Mouse (Mus musculus): ENCODE measurements around the gene Kank2. TPM values are rescaled to one million over a fixed set of nuclear protein-coding genes. Genes with fewer than 3 reads are reported as not detected.

The Kank2 gene
- polyA plus RNA-seq, 1 experiment from 2014 or later, result 7.5 TPM

DNA sequence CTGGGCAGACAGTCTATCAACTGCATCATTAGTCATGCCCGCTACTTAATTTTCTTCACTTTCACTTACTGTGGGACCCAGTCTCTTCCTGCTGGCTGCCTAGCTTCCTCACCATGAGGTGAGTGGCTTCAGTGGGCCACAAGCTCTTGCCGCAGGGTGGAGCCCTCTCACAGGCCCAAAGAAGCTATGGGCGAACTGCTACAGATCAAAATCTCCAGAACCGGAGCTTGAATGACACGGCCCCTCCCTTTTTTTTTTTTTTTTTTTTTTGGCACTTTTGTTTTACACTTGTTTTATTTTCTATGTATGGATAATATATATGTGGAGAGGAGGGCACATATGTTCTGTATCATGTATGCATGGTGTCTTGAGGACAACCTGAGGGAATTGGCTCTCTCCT, 12.6 kb upstream of the Kank2 start:
- no peak for TF ChIP-seq EP300 (optimal IDR thresholded peaks at IDR 0.05)
- TF ChIP-seq CTCF (IDR thresholded peaks at IDR 0.05; ENCODE audit: low read depth), result no peak

GRCm38 (mm10) chr9:21808561-21808960, 10.0 kb upstream of the Kank2 start:
- Histone ChIP-seq H3K4me1 (replicated peaks; ENCODE audit: control insufficient read depth, insufficient read depth) (no peaks in the 10 kb centered on the region), H3K9ac (ENCODE audit: low read length) (no peak overlapping the region), H3K27ac (replicated peaks) (no peak overlapping the region), H3K9me3 (ENCODE audit: control insufficient read depth, low read length) (no peaks in the 10 kb centered on the region), H3K36me3 (ENCODE audit: control insufficient read depth, insufficient read depth, low read length) (peaks cover 8% of the 10 kb centered on the region; the same call in 1 of the 2 replicates), H3K4me2 (replicated peaks; ENCODE audit: low read depth) (no peak overlapping the region), H3K4me3 (ENCODE audit: low read depth, low read length) (no peak overlapping the region), H3K27me3 (ENCODE audit: control insufficient read depth, insufficient read depth, low read length) (no peaks in the 10 kb centered on the region)
- no peak for TF ChIP-seq EP300 (optimal IDR thresholded peaks at IDR 0.05)
- peak; percentile 64 for TF ChIP-seq CTCF (IDR thresholded peaks at IDR 0.05; ENCODE audit: low read depth)
- WGBS, result 76% methylated on average over 3 of the region's 3 CpGs
- ATAC-seq (ENCODE audit: low FRiP score, low TSS enrichment) (no peak), DNase-seq (ENCODE audit: low spot score) (peak; percentile 46)

More for the DNA sequence above, 12.6 kb upstream of the Kank2 start:
- no peaks in the 10 kb centered on the region for H3K9me3 ChIP-seq (ENCODE audit: control insufficient read depth, low read length)
- no peak overlapping the region for H3K9ac ChIP-seq (ENCODE audit: low read length)
- no peak overlapping the region for H3K27ac ChIP-seq (replicated peaks)
- no peak overlapping the region for H3K4me2 ChIP-seq (replicated peaks; ENCODE audit: low read depth)
- 78% methylated on average over 5 of the region's 5 CpGs for WGBS
- H3K4me3 ChIP-seq (ENCODE audit: low read depth, low read length), result no peak overlapping the region
- peaks cover 21% of the 10 kb centered on the region for H3K36me3 ChIP-seq (ENCODE audit: control insufficient read depth, insufficient read depth, low read length)
- H3K4me1 ChIP-seq (replicated peaks; ENCODE audit: control insufficient read depth, insufficient read depth), result no peaks in the 10 kb centered on the region
- H3K27me3 ChIP-seq (ENCODE audit: control insufficient read depth, insufficient read depth, low read length), result no peaks in the 10 kb centered on the region
- ATAC-seq (ENCODE audit: low FRiP score, low TSS enrichment) (no peak), DNase-seq (ENCODE audit: low spot score) (no peak)

DNA sequence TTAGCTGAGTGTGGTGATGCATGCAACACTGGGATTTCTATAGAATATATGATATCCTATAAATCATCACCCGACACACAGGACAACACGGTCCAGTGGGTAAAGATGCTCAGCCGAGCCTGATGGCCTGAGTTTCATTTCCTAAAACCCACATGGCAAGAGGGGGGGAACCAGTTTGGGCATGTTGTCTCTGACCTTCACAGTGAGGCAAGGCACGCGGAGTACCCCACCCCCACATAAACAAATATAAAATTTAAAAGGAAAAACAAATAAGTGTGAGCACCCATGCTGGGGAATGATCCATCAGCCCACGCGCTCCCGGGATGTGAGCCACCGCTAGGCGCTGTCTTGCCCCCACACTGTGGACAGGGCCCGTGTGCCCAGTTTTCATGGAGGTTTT, 8.4 kb upstream of the Kank2 start:
- Histone ChIP-seq H3K4me1 (replicated peaks; ENCODE audit: control insufficient read depth, insufficient read depth) (no peaks in the 10 kb centered on the region), H3K36me3 (ENCODE audit: control insufficient read depth, insufficient read depth, low read length) (peaks cover 2% of the 10 kb centered on the region; the same call in 1 of the 2 replicates), H3K9ac (ENCODE audit: low read length) (no peak overlapping the region), H3K4me3 (ENCODE audit: low read depth, low read length) (no peak overlapping the region), H3K4me2 (replicated peaks; ENCODE audit: low read depth) (no peak overlapping the region), H3K27ac (replicated peaks) (no peak overlapping the region), H3K27me3 (ENCODE audit: control insufficient read depth, insufficient read depth, low read length) (no peaks in the 10 kb centered on the region), H3K9me3 (ENCODE audit: control insufficient read depth, low read length) (no peaks in the 10 kb centered on the region)
- WGBS, result 69% methylated on average over 11 of the region's 11 CpGs
- no peak for TF ChIP-seq CTCF (IDR thresholded peaks at IDR 0.05; ENCODE audit: low read depth)
- TF ChIP-seq EP300 (optimal IDR thresholded peaks at IDR 0.05), result no peak
- ATAC-seq (ENCODE audit: low FRiP score, low TSS enrichment) (no peak), DNase-seq (ENCODE audit: low spot score) (no peak)

DNA sequence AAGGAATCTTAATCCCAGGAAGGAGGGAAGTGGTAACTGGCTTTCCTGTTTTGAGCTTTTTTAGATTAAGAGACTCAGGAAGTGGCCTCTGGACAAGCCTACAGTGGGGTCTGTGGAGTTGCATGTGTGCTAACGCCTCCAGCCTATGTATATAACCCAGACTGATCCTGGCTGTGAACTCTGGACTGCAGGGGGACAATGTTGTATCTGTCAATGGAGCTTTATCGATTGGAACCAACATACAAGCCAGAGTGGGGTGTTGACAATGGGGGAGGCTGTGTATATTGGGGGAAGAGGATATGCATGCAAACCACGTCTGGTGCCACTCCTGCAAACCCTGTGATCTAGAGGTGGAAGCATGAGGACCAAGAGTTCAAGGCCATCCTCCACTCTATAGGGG, 7.8 kb upstream of the Kank2 start:
- no peaks in the 10 kb centered on the region for H3K27me3 ChIP-seq (ENCODE audit: control insufficient read depth, insufficient read depth, low read length)
- DNase-seq (ENCODE audit: low spot score) (no peak), ATAC-seq (ENCODE audit: low FRiP score, low TSS enrichment) (no peak)
- H3K9me3 ChIP-seq (ENCODE audit: control insufficient read depth, low read length), result no peaks in the 10 kb centered on the region
- H3K4me1 ChIP-seq (replicated peaks; ENCODE audit: control insufficient read depth, insufficient read depth), result no peaks in the 10 kb centered on the region
- no peak overlapping the region for H3K4me3 ChIP-seq (ENCODE audit: low read depth, low read length)
- no peak overlapping the region for H3K9ac ChIP-seq (ENCODE audit: low read length)
- no peak overlapping the region for H3K27ac ChIP-seq (replicated peaks)
- peaks cover 2% of the 10 kb centered on the region; the same call in 1 of the 2 replicates for H3K36me3 ChIP-seq (ENCODE audit: control insufficient read depth, insufficient read depth, low read length)
- TF ChIP-seq EP300 (optimal IDR thresholded peaks at IDR 0.05), result no peak
- TF ChIP-seq CTCF (IDR thresholded peaks at IDR 0.05; ENCODE audit: low read depth), result no peak
- 46% methylated on average over 3 of the region's 3 CpGs for WGBS
- no peak overlapping the region for H3K4me2 ChIP-seq (replicated peaks; ENCODE audit: low read depth)

DNA sequence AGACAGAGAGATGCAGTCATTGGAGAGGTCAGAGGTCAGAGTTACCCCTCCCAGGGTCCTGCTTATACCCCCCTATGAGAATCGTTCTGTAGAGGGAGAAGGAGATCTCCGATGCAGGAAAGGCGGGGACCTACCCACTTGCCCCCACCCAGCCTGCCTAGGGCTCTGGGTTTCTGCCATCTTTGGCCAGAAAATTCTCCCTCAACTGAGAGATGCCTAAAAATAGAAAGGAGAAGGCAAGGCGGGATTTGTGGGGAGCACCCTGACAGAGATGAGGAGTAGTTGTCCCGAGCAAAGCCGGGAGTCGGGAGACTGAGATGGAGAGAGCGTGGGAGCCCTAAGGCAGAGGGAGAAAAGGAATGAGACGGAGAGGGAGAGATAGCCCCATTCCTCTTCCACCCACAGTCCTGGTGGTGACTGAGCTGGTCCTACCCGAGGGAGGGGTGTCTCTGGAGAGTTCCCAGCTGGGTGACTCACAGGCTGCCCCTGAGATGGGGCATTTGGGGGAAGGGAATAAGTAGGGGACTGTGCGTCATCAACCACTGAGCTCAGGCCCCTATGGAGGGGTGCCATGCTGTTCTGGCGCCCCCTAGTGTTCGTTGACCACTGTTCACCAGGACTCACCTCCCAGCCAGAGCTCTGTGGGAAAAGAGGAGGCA, 5.6 kb upstream of the Kank2 start:
- no peaks in the 10 kb centered on the region for H3K27me3 ChIP-seq (ENCODE audit: control insufficient read depth, insufficient read depth, low read length)

GRCm38 (mm10) chr9:21801591-21801990, 3.0 kb upstream of the Kank2 start:
- ATAC-seq (ENCODE audit: low FRiP score, low TSS enrichment) (no peak), DNase-seq (ENCODE audit: low spot score) (no peak)
- Histone ChIP-seq H3K9ac (ENCODE audit: low read length) (no peak overlapping the region), H3K36me3 (ENCODE audit: control insufficient read depth, insufficient read depth, low read length) (no peaks in the 10 kb centered on the region), H3K9me3 (ENCODE audit: control insufficient read depth, low read length) (no peaks in the 10 kb centered on the region), H3K4me3 (ENCODE audit: low read depth, low read length) (no peak overlapping the region), H3K27ac (replicated peaks) (no peak overlapping the region), H3K4me2 (replicated peaks; ENCODE audit: low read depth) (no peak overlapping the region), H3K4me1 (replicated peaks; ENCODE audit: control insufficient read depth, insufficient read depth) (no peaks in the 10 kb centered on the region), H3K27me3 (ENCODE audit: control insufficient read depth, insufficient read depth, low read length) (no peaks in the 10 kb centered on the region)
- no peak for TF ChIP-seq EP300 (optimal IDR thresholded peaks at IDR 0.05)
- no peak for TF ChIP-seq CTCF (IDR thresholded peaks at IDR 0.05; ENCODE audit: low read depth)
- WGBS, result 91% methylated on average over 7 of the region's 7 CpGs

More for the DNA sequence above, 5.6 kb upstream of the Kank2 start:
- no peaks in the 10 kb centered on the region for H3K9me3 ChIP-seq (ENCODE audit: control insufficient read depth, low read length)
- 20% methylated on average over 13 of the region's 13 CpGs for WGBS
- no peak for TF ChIP-seq EP300 (optimal IDR thresholded peaks at IDR 0.05)
- peak; percentile 98 for TF ChIP-seq CTCF (IDR thresholded peaks at IDR 0.05; ENCODE audit: low read depth)
- peak overlapping the region; percentile 89 for H3K27ac ChIP-seq (replicated peaks)
- H3K4me1 ChIP-seq (replicated peaks; ENCODE audit: control insufficient read depth, insufficient read depth), result no peaks in the 10 kb centered on the region
- peak; percentile 88 for DNase-seq (ENCODE audit: low spot score)
- H3K9ac ChIP-seq (ENCODE audit: low read length), result no peak overlapping the region
- ATAC-seq (ENCODE audit: low FRiP score, low TSS enrichment), result peak; percentile 92
- peak overlapping the region; percentile 34; the same call in 1 of the 2 replicates for H3K4me2 ChIP-seq (replicated peaks; ENCODE audit: low read depth)
- H3K36me3 ChIP-seq (ENCODE audit: control insufficient read depth, insufficient read depth, low read length), result 0 out of 2 replicates have a peak, but pooled peaks cover 2% of the 10 kb centered on the region
- H3K4me3 ChIP-seq (ENCODE audit: low read depth, low read length), result no peak overlapping the region
